Mouse (Mus musculus) liver, postnatal 0 days (tissue): ENCODE results near the gene Arhgef12. TPM values are rescaled to one million over a fixed set of nuclear protein-coding genes. Genes with fewer than 3 reads are reported as not detected.
A peak's percentile ranks its signal among the peaks of the same experiment; 100 is the strongest.

Experiments
- ATAC-seq: fragments of 200-750 bp; cut with Nextera tagmentation; 2 replicates; pipeline ENCODE4 v1.8.0; 2017; ENCODE audit warnings: mild to moderate bottlenecking, moderate library complexity
- DNase-seq: peaks from one replicate; pipeline ENCODE4 v3.0.0-alpha.2; 2016
- H3K27ac ChIP-seq: fragments of 300-500 bp; sonication (generic); 2 replicates; pipeline ENCODE4 v1.5.1; 2014; ENCODE audit warnings: antibody characterized with exemption, moderate library complexity, mild to moderate bottlenecking, low read depth
- H3K27me3 ChIP-seq: fragments of 300-500 bp; sonication (generic); 2 replicates; pipeline ENCODE4 v1.6.1; 2014; ENCODE audit warnings: low read length, control low read depth, mixed read lengths; ENCODE audit not compliant: insufficient read depth
- H3K36me3 ChIP-seq: fragments of 300-500 bp; sonication (generic); replicated peaks from 2 replicates; pipeline ENCODE4 v1.6.1; 2014; ENCODE audit warnings: mild to moderate bottlenecking, control low read depth, low read length, moderate library complexity, mixed read lengths; ENCODE audit not compliant: insufficient read depth
- H3K4me1 ChIP-seq: fragments of 300-500 bp; sonication (generic); 2 replicates; pipeline ENCODE4 v1.6.1; 2014; ENCODE audit warnings: antibody characterized with exemption, mild to moderate bottlenecking, control low read depth; ENCODE audit not compliant: insufficient read depth
- H3K4me2 ChIP-seq: fragments of 300-500 bp; sonication (generic); 2 replicates; pipeline ENCODE4 v1.6.1; 2014; ENCODE audit warnings: low read depth, mild to moderate bottlenecking, low read length, moderate library complexity, mixed read lengths
- H3K4me3 ChIP-seq: fragments of 300-500 bp; sonication (generic); 2 replicates; pipeline ENCODE4 v1.5.1; 2014; ENCODE audit warnings: low read depth, low read length
- H3K9ac ChIP-seq: fragments of 300-500 bp; sonication (generic); replicated peaks from 2 replicates; pipeline ENCODE4 v1.6.1; 2014; ENCODE audit warnings: mild to moderate bottlenecking, moderate library complexity
- H3K9me3 ChIP-seq: fragments of 300-500 bp; sonication (generic); 2 replicates; pipeline ENCODE4 v1.6.1; 2016; ENCODE audit warnings: mild to moderate bottlenecking, control low read depth, low read length, mixed read lengths
- CTCF ChIP-seq: sonication (generic); IDR thresholded peaks from 2 replicates; pipeline ENCODE4 v1.5.1; 2016; ENCODE audit warnings: antibody characterized with exemption, low read depth
- EP300 ChIP-seq: IDR thresholded peaks from 2 replicates; pipeline ENCODE4 v1.6.1; 2016; ENCODE audit warnings: antibody characterized with exemption, low read depth, mild to moderate bottlenecking
- WGBS: fragments of 180-500 bp; shearing (Covaris S2); extraction: QIAGEN DNeasy Blood & Tissue Kit; methylation state at CpG from one replicate; pipeline ENCODE4 v1.1.7; 2014; ENCODE audit not compliant: insufficient replicate concordance; 5-methylcytosine and 5-hydroxymethylcytosine counted together
- polyA plus RNA-seq: library from polyadenylated mRNA; unstranded; fragments of >200 nt; fragmentation: Nextera tagmentation; extraction: Ambion mirVana; gene quantifications from 2 replicates; pipeline ENCODE4 v1.2.1, GENCODE M21; 2015

The Arhgef12 gene
- polyA plus RNA-seq, 1 experiment from 2014 or later: 4.8 TPM

GRCm38 (mm10) chr9:43145196-43145595 lies 38.2 kb upstream of the Arhgef12 start:
- Histone ChIP-seq H3K4me1 (peaks cover 3% of the 10 kb centered on the region; the same call in 1 of the 2 replicates), H3K27ac (no peak overlapping the region), H3K36me3 (no peaks in the 10 kb centered on the region), H3K4me2 (no peak overlapping the region), H3K4me3 (no peak overlapping the region), H3K9me3 (no peaks in the 10 kb centered on the region), H3K27me3 (peaks cover 6% of the 10 kb centered on the region; the same call in 1 of the 2 replicates), H3K9ac (no peak overlapping the region)
- TF ChIP-seq CTCF: no peak
- no peak for TF ChIP-seq EP300
- ATAC-seq (no peak), DNase-seq (no peak)
- 65% methylated on average over 4 of the region's 4 CpGs for WGBS

DNA sequence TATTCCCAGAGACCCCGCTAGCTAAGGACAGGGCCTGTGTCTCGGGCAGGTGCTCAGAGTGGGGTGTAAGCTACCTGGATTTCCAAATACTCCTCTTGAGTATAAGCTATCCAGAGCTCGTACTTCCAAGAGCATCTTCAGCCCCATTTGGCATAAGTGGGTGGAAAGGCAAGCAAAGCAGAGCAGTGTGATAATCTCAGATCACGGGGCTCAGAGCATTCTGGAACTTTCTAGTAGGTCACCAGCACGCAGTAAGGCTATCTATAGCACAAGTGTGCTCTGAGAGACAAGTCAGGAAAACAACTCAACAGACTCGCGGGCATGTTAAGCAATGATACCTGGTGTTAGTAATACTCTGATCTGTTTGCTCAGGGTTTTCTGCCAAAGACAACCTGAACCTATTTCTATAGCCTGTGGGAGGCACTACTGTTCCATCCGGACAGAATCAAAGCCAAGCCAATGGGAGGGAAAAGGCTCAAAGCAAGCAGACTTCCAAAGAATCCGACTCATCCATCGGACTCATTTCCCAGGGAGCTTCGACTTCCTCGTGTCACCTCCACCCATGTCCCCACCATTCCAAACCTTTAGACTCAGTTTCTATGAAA lies 37.3 kb upstream of the Arhgef12 start:
- 59% methylated on average over 12 of the region's 12 CpGs for WGBS
- TF ChIP-seq CTCF (peak; percentile 63), EP300 (no peak)

GRCm38 (mm10) chr9:43141839-43142238 lies 34.8 kb upstream of the Arhgef12 start:
- Histone ChIP-seq H3K4me2 (no peak overlapping the region), H3K27me3 (no peaks in the 10 kb centered on the region), H3K27ac (no peak overlapping the region), H3K9ac (no peak overlapping the region), H3K9me3 (no peaks in the 10 kb centered on the region), H3K4me1 (no peaks in the 10 kb centered on the region), H3K4me3 (no peak overlapping the region), H3K36me3 (no peaks in the 10 kb centered on the region)
- WGBS: 6% methylated on average over 4 of the region's 4 CpGs
- DNase-seq: peak; percentile 66
- peak; percentile 95 for TF ChIP-seq CTCF
- no peak for TF ChIP-seq EP300
- no peak for ATAC-seq

More for the DNA sequence above, 37.3 kb upstream of the Arhgef12 start:
- H3K9me3 ChIP-seq: no peaks in the 10 kb centered on the region
- H3K4me1 ChIP-seq: no peaks in the 10 kb centered on the region
- no peak overlapping the region for H3K9ac ChIP-seq
- H3K4me2 ChIP-seq: no peak overlapping the region
- no peak overlapping the region for H3K27ac ChIP-seq
- H3K4me3 ChIP-seq: no peak overlapping the region
- H3K36me3 ChIP-seq: no peaks in the 10 kb centered on the region
- DNase-seq: peak; percentile 24
- 0 out of 2 replicates have a peak, but pooled peaks cover 2% of the 10 kb centered on the region for H3K27me3 ChIP-seq
- ATAC-seq: peak; percentile 91

DNA sequence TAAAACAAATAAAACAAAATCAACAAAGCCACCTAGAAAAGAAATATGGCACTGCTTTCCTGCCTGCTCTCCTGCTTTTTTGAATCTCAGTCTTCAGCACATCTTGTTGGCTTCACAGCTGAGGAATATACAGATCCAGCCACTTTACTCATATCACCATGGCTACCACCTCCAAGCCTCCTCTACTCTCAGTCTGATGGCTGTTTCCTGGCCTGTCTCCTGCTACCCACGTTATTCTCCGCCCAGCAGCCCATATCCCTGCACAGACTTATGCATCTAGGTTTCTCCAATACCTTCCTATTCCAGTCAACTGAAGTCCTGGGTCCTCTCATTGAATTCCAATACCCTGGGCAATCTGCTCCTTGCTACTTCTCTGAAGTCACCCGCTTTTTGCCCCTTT lies 26.5 kb upstream of the Arhgef12 start:
- 78% methylated on average over 3 of the region's 3 CpGs for WGBS
- no peak for ATAC-seq

DNA sequence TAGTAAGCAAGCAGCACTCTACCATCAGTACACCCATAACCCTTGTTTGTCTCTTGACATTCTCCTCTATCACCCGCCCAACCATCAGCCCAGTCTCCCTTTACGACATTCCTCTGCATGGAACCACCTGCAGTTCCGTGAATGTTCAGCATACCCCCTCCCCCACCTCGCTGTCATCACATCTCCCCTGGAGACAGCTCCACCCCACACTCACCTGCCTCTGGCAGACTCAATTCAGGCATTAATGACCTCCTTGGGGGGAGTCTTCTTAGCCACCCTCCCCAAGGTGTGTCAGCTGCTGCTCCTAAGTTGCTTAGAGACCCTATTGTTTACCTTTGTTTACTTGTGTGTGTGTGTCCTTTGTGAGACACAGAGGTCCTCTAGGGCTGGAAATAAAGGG lies 25.3 kb upstream of the Arhgef12 start:
- DNase-seq (no peak), ATAC-seq (no peak)
- H3K27me3 ChIP-seq: no peaks in the 10 kb centered on the region
- H3K27ac ChIP-seq: no peak overlapping the region
- no peak overlapping the region for H3K4me3 ChIP-seq
- H3K9me3 ChIP-seq: no peaks in the 10 kb centered on the region
- no peaks in the 10 kb centered on the region for H3K36me3 ChIP-seq
- no peaks in the 10 kb centered on the region for H3K4me1 ChIP-seq
- TF ChIP-seq EP300 (no peak), CTCF (no peak)
- H3K9ac ChIP-seq: no peak overlapping the region
- H3K4me2 ChIP-seq: no peak overlapping the region
- 35% methylated on average over 4 of the region's 4 CpGs for WGBS

More for the DNA sequence above, 26.5 kb upstream of the Arhgef12 start:
- no peaks in the 10 kb centered on the region for H3K27me3 ChIP-seq
- H3K9me3 ChIP-seq: no peaks in the 10 kb centered on the region
- no peak for DNase-seq
- H3K4me3 ChIP-seq: no peak overlapping the region
- no peak overlapping the region for H3K4me2 ChIP-seq
- no peaks in the 10 kb centered on the region for H3K4me1 ChIP-seq
- no peaks in the 10 kb centered on the region for H3K36me3 ChIP-seq
- no peak overlapping the region for H3K27ac ChIP-seq
- no peak for TF ChIP-seq EP300
- no peak for TF ChIP-seq CTCF
- H3K9ac ChIP-seq: no peak overlapping the region

- whole genome bisulfite sequencing: 63% methylated on average over 5 of the region's 5 CpGs
Measured at GRCm38 (mm10) chr9:43131940-43132339, 24.9 kb upstream of the Arhgef12 start.

More at GRCm38 (mm10) chr9:43131940-43132339, 24.9 kb upstream of the Arhgef12 start:
- Histone ChIP-seq H3K36me3 (no peaks in the 10 kb centered on the region), H3K9me3 (no peaks in the 10 kb centered on the region), H3K9ac (no peak overlapping the region), H3K4me3 (no peak overlapping the region), H3K27me3 (no peaks in the 10 kb centered on the region), H3K27ac (no peak overlapping the region), H3K4me1 (no peaks in the 10 kb centered on the region), H3K4me2 (no peak overlapping the region)
- DNase-seq (no peak), ATAC-seq (no peak)
- TF ChIP-seq CTCF (no peak), EP300 (no peak)
